8 mouse cellular contexts compared by ENCODE assay signal in genomic region chr4:138311595-138311994, GRCm38 (mm10). TPM values are rescaled to one million over a fixed set of nuclear protein-coding genes. Genes with fewer than 3 reads are reported as not detected.
DNase-seq lines count a peak whose midpoint lies in the region; ATAC-seq and TF ChIP-seq lines count a peak whose summit lies in the region.

No protein-coding gene starts in this region.

- 66% methylated on average over 8 of the region's 8 CpGs for WGBS in forebrain, embryonic 12.5 days
- WGBS in kidney, adult 2 months = 49% methylated on average over 8 of the region's 8 CpGs
- 56% methylated on average over 8 of the region's 8 CpGs for WGBS in lung, embryonic 15.5 days
- 60% methylated on average over 8 of the region's 8 CpGs for WGBS in stomach, embryonic 14.5 days

- TF ChIP-seq CTCF in kidney, adult 2 months (conservative IDR thresholded peaks at IDR 0.05; ENCODE audit: insufficient read depth, insufficient read length, low read depth, low read length) = peak; percentile 92

- peak; percentile 40 for DNase-seq in retina, postnatal 1 day
- no peak for DNase-seq in retina, embryonic 14.5 days (ENCODE audit: low spot score)
- peak; percentile 39 to 47 for DNase-seq in adrenal gland, postnatal 36 days
- peak; percentile 75 for DNase-seq in kidney, adult 2 months
- DNase-seq in layer of hippocampus, adult 9-10 months (ENCODE audit: low spot score) = no peak

- H3K27me3 ChIP-seq in forebrain, embryonic 12.5 days = no peaks in the 10 kb centered on the region
- no peaks in the 10 kb centered on the region for H3K27me3 ChIP-seq in kidney, adult 2 months (replicated peaks; ENCODE audit: control insufficient read depth, insufficient read depth, low read length)
- no peaks in the 10 kb centered on the region for H3K27me3 ChIP-seq in lung, embryonic 15.5 days
- H3K27me3 ChIP-seq in stomach, embryonic 14.5 days (ENCODE audit: control insufficient read depth, insufficient read depth, low read length) = no peaks in the 10 kb centered on the region

- 0 out of 2 replicates have a peak, but pooled peaks have one; percentile 30 for ATAC-seq in forebrain, embryonic 12.5 days (ENCODE audit: low FRiP score)
- ATAC-seq in lung, embryonic 15.5 days (ENCODE audit: borderline replicate concordance, extremely low read depth, low FRiP score, low TSS enrichment) = peak; percentile 36; the same call in 1 of the 2 replicates
- peak; percentile 35; the same call in 1 of the 2 replicates for ATAC-seq in stomach, embryonic 14.5 days (ENCODE audit: insufficient number of reproducible peaks, insufficient read depth, low FRiP score, low read depth)

- no peak overlapping the region for H3K4me3 ChIP-seq in forebrain, embryonic 12.5 days (replicated peaks)
- no peak overlapping the region for H3K4me3 ChIP-seq in kidney, adult 2 months (ENCODE audit: insufficient read depth, low read depth, low read length)
- no peak overlapping the region for H3K4me3 ChIP-seq in lung, embryonic 15.5 days
- H3K4me3 ChIP-seq in stomach, embryonic 14.5 days (ENCODE audit: low read depth, low read length) = no peak overlapping the region

- H3K4me2 ChIP-seq in forebrain, embryonic 12.5 days = no peak overlapping the region
- H3K4me2 ChIP-seq in lung, embryonic 15.5 days = no peak overlapping the region
- H3K4me2 ChIP-seq in stomach, embryonic 14.5 days (replicated peaks; ENCODE audit: low read depth, low read length) = no peak overlapping the region

- H3K27ac ChIP-seq in forebrain, embryonic 12.5 days = no peak overlapping the region
- H3K27ac ChIP-seq in kidney, adult 2 months (ENCODE audit: insufficient read depth, low read depth, low read length) = no peak overlapping the region
- no peak overlapping the region for H3K27ac ChIP-seq in lung, embryonic 15.5 days
- no peak overlapping the region for H3K27ac ChIP-seq in stomach, embryonic 14.5 days (ENCODE audit: low read length)

- H3K9me3 ChIP-seq in forebrain, embryonic 12.5 days = no peaks in the 10 kb centered on the region
- no peaks in the 10 kb centered on the region for H3K9me3 ChIP-seq in lung, embryonic 15.5 days
- H3K9me3 ChIP-seq in stomach, embryonic 14.5 days (ENCODE audit: control insufficient read depth, low read depth, low read length) = no peaks in the 10 kb centered on the region

- TF ChIP-seq POLR2A in kidney, adult 2 months (IDR thresholded peaks at IDR 0.05; ENCODE audit: low read depth, low read length) = no peak

- peaks cover 7% of the 10 kb centered on the region for H3K4me1 ChIP-seq in forebrain, embryonic 12.5 days
- H3K4me1 ChIP-seq in kidney, adult 2 months (ENCODE audit: control insufficient read depth, insufficient read depth, low read length) = no peaks in the 10 kb centered on the region
- 0 out of 2 replicates have a peak, but pooled peaks cover 4% of the 10 kb centered on the region for H3K4me1 ChIP-seq in lung, embryonic 15.5 days
- no peaks in the 10 kb centered on the region for H3K4me1 ChIP-seq in stomach, embryonic 14.5 days (ENCODE audit: control insufficient read depth, insufficient read depth, low read length)

- H3K9ac ChIP-seq in forebrain, embryonic 12.5 days = no peak overlapping the region
- no peak overlapping the region for H3K9ac ChIP-seq in lung, embryonic 15.5 days
- H3K9ac ChIP-seq in stomach, embryonic 14.5 days (replicated peaks; ENCODE audit: low read depth, low read length) = no peak overlapping the region

- H3K36me3 ChIP-seq in forebrain, embryonic 12.5 days (replicated peaks) = peaks cover 94% of the 10 kb centered on the region
- H3K36me3 ChIP-seq in kidney, adult 2 months (ENCODE audit: control insufficient read depth, insufficient read depth, low read length) = no peaks in the 10 kb centered on the region; the same call in 1 of the 2 replicates
- H3K36me3 ChIP-seq in lung, embryonic 15.5 days = peaks cover 74% of the 10 kb centered on the region
- peaks cover 55% of the 10 kb centered on the region for H3K36me3 ChIP-seq in stomach, embryonic 14.5 days (ENCODE audit: control insufficient read depth, insufficient read depth, low read length)

RNA-seq across cellular contexts. Expression of gene Ddost, which starts 7.1 kb away (rescaled TPM):
- 100 to 1,000 TPM; 127 to 132 TPM for total RNA-seq in adrenal gland, postnatal 36 days (2021)
- polyA plus RNA-seq in forebrain, embryonic 12.5 days (2016; fragmentation: Nextera tagmentation; extraction: Ambion mirVana) = 193 and 209 TPM in 2 replicates
- polyA plus RNA-seq in kidney, adult 2 months (2012; rRNA removed) = 157 and 169 TPM in 2 replicates
- polyA plus RNA-seq in lung, embryonic 15.5 days (2015; fragmentation: Nextera tagmentation; extraction: Ambion mirVana) = 413 and 429 TPM in 2 replicates
- 351 and 363 TPM in 2 replicates for polyA plus RNA-seq in stomach, embryonic 14.5 days (2014; fragmentation: Nextera tagmentation; extraction: Ambion mirVana)

RNA-seq across cellular contexts. Expression of gene Pink1, which starts 14.5 kb away (rescaled TPM):
- total RNA-seq in adrenal gland, postnatal 36 days (2021) = 100 to 1,000 TPM; 141 to 211 TPM
- 53.9 and 57.0 TPM in 2 replicates for polyA plus RNA-seq in forebrain, embryonic 12.5 days (2016; fragmentation: Nextera tagmentation; extraction: Ambion mirVana)
- 226 and 272 TPM in 2 replicates for polyA plus RNA-seq in kidney, adult 2 months (2012; rRNA removed)
- 46.0 and 47.0 TPM in 2 replicates for polyA plus RNA-seq in lung, embryonic 15.5 days (2015; fragmentation: Nextera tagmentation; extraction: Ambion mirVana)
- 24.1 and 29.6 TPM in 2 replicates for polyA plus RNA-seq in stomach, embryonic 14.5 days (2014; fragmentation: Nextera tagmentation; extraction: Ambion mirVana)

RNA-seq across cellular contexts. Expression of gene Cda, which starts 56.2 kb away (rescaled TPM):
- 10 to 100 TPM in 1 of 2 experiments, 1 to 10 TPM in 1; 6.9 to 15.0 TPM for total RNA-seq in adrenal gland, postnatal 36 days (2021)
- 1.6 and 1.8 TPM in 2 replicates for polyA plus RNA-seq in forebrain, embryonic 12.5 days (2016; fragmentation: Nextera tagmentation; extraction: Ambion mirVana)
- polyA plus RNA-seq in kidney, adult 2 months (2012; rRNA removed) = 394 and 454 TPM in 2 replicates
- polyA plus RNA-seq in lung, embryonic 15.5 days (2015; fragmentation: Nextera tagmentation; extraction: Ambion mirVana) = 21.7 and 22.9 TPM in 2 replicates
- polyA plus RNA-seq in stomach, embryonic 14.5 days (2014; fragmentation: Nextera tagmentation; extraction: Ambion mirVana) = 8.3 and 11.5 TPM in 2 replicates

Comparison
In these comparisons a context has a peak if more than half of its experiments do, and no peak if none do; other contexts are left out.
1. DNase-seq: peak in retina, postnatal 1 day (single experiment), adrenal gland, postnatal 36 days (2 of 2) and kidney, adult 2 months (single experiment); none in retina, embryonic 14.5 days (single experiment) and layer of hippocampus, adult 9-10 months (single experiment).
2. RNA of gene Cda, which starts 56.2 kb away (polyA plus RNA-seq): 394 to 454 TPM in kidney, adult 2 months; 21.7 to 22.9 TPM in lung, embryonic 15.5 days, 8.3 to 11.5 TPM in stomach, embryonic 14.5 days and 1.6 to 1.8 TPM in forebrain, embryonic 12.5 days; every median in the first group is over 10 times any median in the second.
3. Peak in every context shown above with its lines, with median percentiles within 50 percentile points of each other: ATAC-seq.